Comparison of ENCODE assay signal across 20 mouse cellular contexts in the genomic region with DNA sequence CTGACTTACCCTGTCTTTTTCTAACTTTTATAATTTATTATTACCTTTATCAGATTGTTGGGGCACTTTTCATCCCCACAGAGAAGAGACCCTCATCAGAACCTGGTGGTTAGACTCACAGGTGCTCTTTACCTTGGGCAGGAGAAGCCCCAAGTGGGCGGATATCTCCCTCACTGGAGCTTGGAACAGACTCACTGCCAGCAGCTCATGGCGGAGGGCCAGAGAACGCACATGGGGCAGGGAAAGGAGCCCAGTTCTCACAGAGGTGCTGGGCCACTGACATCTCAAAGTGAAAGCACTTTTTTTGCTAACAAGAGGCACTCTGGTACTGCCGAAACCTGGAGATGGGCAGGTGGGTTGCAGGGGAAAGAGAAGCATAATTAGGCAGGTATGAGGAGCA.
DNase-seq lines count a peak whose midpoint lies in the region; ATAC-seq lines count a peak whose summit lies in the region.
"Had no signal": no experiment of that assay in that cellular context is flagged by ENCODE, and none has a peak within 500 bp of the region (broad histone marks: within the 10 kb centered on the region; RNA-seq: fewer than 3 reads in every experiment).

No protein-coding gene starts in this region.

- no peak for ATAC-seq in granulocyte monocyte progenitor cell, adult 5-6 weeks (replicated peaks; ENCODE audit: poor library complexity, severe bottlenecking)
- ATAC-seq: forebrain, embryonic 16.5 days; hindbrain, postnatal 0 days; intestine, postnatal 0 days had no signal

- intact Hi-C loops in heart, postnatal 25 days (cut with DNase I), result no loop called here

- peak; percentile 7 for DNase-seq in heart, adult 8-10 months (ENCODE audit: low spot score)
- DNase-seq in heart, postnatal 25 days (ENCODE audit: low spot score), result no peak
- peak; percentile 51 for DNase-seq in brain, adult 2 months (ENCODE audit: low read depth, low spot score)
- peak; percentile 74 for DNase-seq in cerebellum, adult 11-12 months
- DNase-seq in cerebellum, postnatal 10 days, result peak; percentile 71 to 81
- no peak for DNase-seq in urinary bladder, postnatal 36 days (ENCODE audit: low spot score in 2 of 2)
- DNase-seq in thymus, postnatal 0 days (ENCODE audit: low spot score), result no peak
- DNase-seq: gastrocnemius, postnatal 14 days; kidney, postnatal 4 days; liver; lung, postnatal 4 days; midbrain, embryonic 14.5 days; retina, postnatal 1 day; right cerebral cortex, postnatal 25 days; spleen, adult 18-20 months; thymus, adult 18-20 months had no signal

Comparison
In these comparisons a context has a peak if more than half of its experiments do, and no peak if none do; other contexts are left out.
1. DNase-seq: peak in heart, adult 8-10 months (single experiment), brain, adult 2 months (single experiment), cerebellum, adult 11-12 months (single experiment) and cerebellum, postnatal 10 days (2 of 2); none in heart, postnatal 25 days (single experiment), urinary bladder, postnatal 36 days (0 of 2) and thymus, postnatal 0 days (single experiment).